Mouse (Mus musculus): Measurements from ENCODE around the gene Nap1l1.

- peak; percentile 40; the same call in 1 of the 2 replicates for TF ChIP-seq POLR2A (IDR thresholded peaks at IDR 0.05; ENCODE audit: extremely low read depth, insufficient read depth, low read length)
- TF ChIP-seq CTCF (IDR thresholded peaks at IDR 0.05; ENCODE audit: extremely low read depth, insufficient read depth, low read length) = no peak
Observed at GRCm38 (mm10) chr10:111506926-111507459, 34.0 kb downstream of the Nap1l1 start.
